In genomic region chr11:87454035-87454690, GRCm38 (mm10) we compare ENCODE assay signal across 16 mouse cellular contexts. TPM values are rescaled to one million over a fixed set of nuclear protein-coding genes. Genes with fewer than 3 reads are reported as not detected.
DNase-seq lines count a peak whose midpoint lies in the region; ATAC-seq and TF ChIP-seq lines count a peak whose summit lies in the region.
"Had no signal": no experiment of that assay in that cellular context is flagged by ENCODE, and none has a peak within 500 bp of the region (broad histone marks: within the 10 kb centered on the region; RNA-seq: fewer than 3 reads in every experiment).

No protein-coding gene starts in this region.

- no peaks in the 10 kb centered on the region for H3K79me2 ChIP-seq in MEL (ENCODE audit: control insufficient read depth, insufficient read depth, low read length, poor library complexity)

- no peak overlapping the region for H3K27ac ChIP-seq in liver, embryonic 11.5 days (ENCODE audit: low read depth, low read length)
- peak overlapping the region; percentile 72 for H3K27ac ChIP-seq in MEL (ENCODE audit: control insufficient read depth, low read depth, low read length)
- H3K27ac ChIP-seq in limb, embryonic 11.5 days (replicated peaks; ENCODE audit: low read depth, low read length) = peak overlapping the region; percentile 14; the same call in 1 of the 2 replicates
- H3K27ac ChIP-seq: embryonic facial prominence, embryonic 15.5 days; layer of hippocampus, adult 2 months; midbrain, embryonic 12.5 days had no signal

- peak overlapping the region; percentile 29; the same call in 1 of the 2 replicates for H3K4me2 ChIP-seq in liver, embryonic 11.5 days
- no peak overlapping the region for H3K4me2 ChIP-seq in limb, embryonic 11.5 days (ENCODE audit: low read depth, severe bottlenecking)
- H3K4me2 ChIP-seq: embryonic facial prominence, embryonic 15.5 days; midbrain, embryonic 12.5 days had no signal

- TF ChIP-seq EP300 in MEL (IDR thresholded peaks at IDR 0.05; ENCODE audit: low read depth in 1 of 2, low read length in 2 of 2) = peak in 1 of 2 experiments; percentile 45; a peak in 1 of 4 replicates

- no peak for TF ChIP-seq CTCF in MEL (IDR thresholded peaks at IDR 0.05 in 2 of 3, conservative IDR thresholded peaks at IDR 0.05 in 1 of 3; ENCODE audit: control insufficient read depth in 1 of 3, insufficient read depth in 1 of 3, low read depth in 2 of 3, low read length in 3 of 3, poor library complexity in 1 of 3, severe bottlenecking in 1 of 3)

- H3K27me3 ChIP-seq in liver, embryonic 11.5 days (replicated peaks; ENCODE audit: control insufficient read depth, insufficient read depth, low read length) = no peaks in the 10 kb centered on the region
- no peaks in the 10 kb centered on the region for H3K27me3 ChIP-seq in MEL (ENCODE audit: control insufficient read depth in 1 of 2, insufficient read depth in 2 of 2, low read length in 2 of 2)
- H3K27me3 ChIP-seq in limb, embryonic 11.5 days (ENCODE audit: control insufficient read depth, insufficient read depth, low read length) = no peaks in the 10 kb centered on the region
- H3K27me3 ChIP-seq: embryonic facial prominence, embryonic 15.5 days; limb, embryonic 12.5 days; midbrain, embryonic 12.5 days had no signal

- H3K36me3 ChIP-seq in liver, embryonic 11.5 days (ENCODE audit: control insufficient read depth, insufficient read depth, low read length) = no peaks in the 10 kb centered on the region
- peaks cover 0 to 13% of the 10 kb centered on the region in 2 experiments; a peak in 2 of 4 replicates for H3K36me3 ChIP-seq in MEL (ENCODE audit: control insufficient read depth in 1 of 2, insufficient read depth in 2 of 2, low read length in 2 of 2)
- H3K36me3 ChIP-seq in limb, embryonic 11.5 days (ENCODE audit: control insufficient read depth, insufficient read depth, low read length) = no peaks in the 10 kb centered on the region
- H3K36me3 ChIP-seq: embryonic facial prominence, embryonic 15.5 days; limb, embryonic 12.5 days; midbrain, embryonic 12.5 days had no signal

- peaks cover 11% of the 10 kb centered on the region for H3K4me1 ChIP-seq in liver, embryonic 11.5 days (replicated peaks; ENCODE audit: control insufficient read depth, insufficient read depth, low read length)
- H3K4me1 ChIP-seq in MEL (ENCODE audit: control insufficient read depth in 1 of 2, insufficient read depth in 2 of 2, low read length in 2 of 2) = peaks cover 6 to 13% of the 10 kb centered on the region in 2 experiments
- 0 out of 2 replicates have a peak, but pooled peaks cover 3% of the 10 kb centered on the region for H3K4me1 ChIP-seq in limb, embryonic 11.5 days (ENCODE audit: control insufficient read depth, insufficient read depth, low read length)
- H3K4me1 ChIP-seq: embryonic facial prominence, embryonic 15.5 days had no signal

- TF ChIP-seq RAD21 in MEL (IDR thresholded peaks at IDR 0.05; ENCODE audit: low read depth, low read length) = no peak

- peak overlapping the region; percentile 40; the same call in 1 of the 2 replicates for H3K9ac ChIP-seq in liver, embryonic 11.5 days (ENCODE audit: low read depth, low read length)
- peak overlapping the region; percentile 64 for H3K9ac ChIP-seq in MEL (ENCODE audit: control insufficient read depth, low read depth, low read length, poor library complexity, severe bottlenecking)
- H3K9ac ChIP-seq in limb, embryonic 11.5 days (ENCODE audit: low read length) = 0 out of 2 replicates have a peak overlapping the region, but pooled peaks have one; percentile 5
- H3K9ac ChIP-seq: embryonic facial prominence, embryonic 15.5 days; limb, embryonic 12.5 days; midbrain, embryonic 12.5 days had no signal

- DNase-seq in liver, embryonic 11.5 days (ENCODE audit: low spot score) = no peak
- DNase-seq in liver = no peak
- peak; percentile 49 for DNase-seq in MEL (ENCODE audit: low read depth, low spot score)
- no peak for DNase-seq in limb, embryonic 11.5 days (ENCODE audit: low spot score)
- DNase-seq in embryo, embryonic 10 days (ENCODE audit: low spot score) = no peak
- DNase-seq in spleen, postnatal 14 days (ENCODE audit: low spot score in 2 of 2) = no peak
- DNase-seq: adrenal gland, postnatal 36 days; cerebellum, adult 8-10 months; gastrocnemius, postnatal 10 days; lung, adult 2 months; right cerebral cortex, postnatal 25 days had no signal

- no peak overlapping the region for H3K4me3 ChIP-seq in liver, embryonic 11.5 days (ENCODE audit: low read depth, low read length)
- no peak overlapping the region for H3K4me3 ChIP-seq in MEL (ENCODE audit: control insufficient read depth in 1 of 2, insufficient read depth in 1 of 2, low read depth in 2 of 2, low read length in 2 of 2)
- no peak overlapping the region for H3K4me3 ChIP-seq in limb, embryonic 11.5 days (ENCODE audit: low read depth, low read length)
- H3K4me3 ChIP-seq: embryonic facial prominence, embryonic 15.5 days; layer of hippocampus, adult 2 months; limb, embryonic 12.5 days; midbrain, embryonic 12.5 days had no signal

- H3K9me3 ChIP-seq in liver, embryonic 11.5 days (ENCODE audit: control insufficient read depth, low read length) = no peaks in the 10 kb centered on the region
- no peaks in the 10 kb centered on the region for H3K9me3 ChIP-seq in MEL (replicated peaks; ENCODE audit: insufficient read depth, low read length)
- H3K9me3 ChIP-seq in limb, embryonic 11.5 days (ENCODE audit: control insufficient read depth, low read length) = no peaks in the 10 kb centered on the region
- H3K9me3 ChIP-seq: embryonic facial prominence, embryonic 15.5 days; limb, embryonic 12.5 days; midbrain, embryonic 12.5 days had no signal

- 84% methylated on average over 2 of the region's 2 CpGs for WGBS in liver, embryonic 11.5 days
- WGBS in limb, embryonic 11.5 days = 87% methylated on average over 2 of the region's 2 CpGs

- no peak for ATAC-seq in liver, embryonic 11.5 days (replicated peaks; ENCODE audit: low FRiP score)
- no peak for ATAC-seq in limb, embryonic 11.5 days (ENCODE audit: insufficient number of reproducible peaks, low FRiP score, low TSS enrichment, low read depth)
- no peak for ATAC-seq in megakaryocyte, adult 5-6 weeks (ENCODE audit: poor library complexity, severe bottlenecking)

- no peak for TF ChIP-seq POLR2A in MEL (IDR thresholded peaks at IDR 0.05; ENCODE audit: control insufficient read depth in 1 of 2, insufficient read depth in 1 of 2, low read depth in 1 of 2, low read length in 2 of 2, poor library complexity in 1 of 2)

TF ChIP-seq in MEL, 35 proteins besides CTCF, POLR2A, EP300 and RAD21:
- no peak for TF ChIP-seq GATA1 (IDR thresholded peaks at IDR 0.05; ENCODE audit: low read depth, low read length)
- TF ChIP-seq SIN3A (IDR thresholded peaks at IDR 0.05; ENCODE audit: low read length) = peak; percentile 17
- TF ChIP-seq RCOR1 (IDR thresholded peaks at IDR 0.05; ENCODE audit: low read depth, low read length) = 0 out of 2 replicates have a peak, but pooled peaks have one; percentile 3
- TF ChIP-seq ETS1 (IDR thresholded peaks at IDR 0.05; ENCODE audit: low read depth, low read length) = no peak
- TF ChIP-seq TBP (IDR thresholded peaks at IDR 0.05; ENCODE audit: low read depth, low read length) = peak; percentile 92
- TF ChIP-seq POLR2AphosphoS2 (IDR thresholded peaks at IDR 0.05; ENCODE audit: low read length) = no peak
TF ChIP-seq in MEL: peak in this region for 3.

RNA-seq across cellular contexts. Expression of gene Tex14, which starts 49.3 kb away (rescaled TPM):
- polyA plus RNA-seq in liver, embryonic 11.5 days (2014; fragmentation: Nextera tagmentation; extraction: Ambion mirVana) = 0.32 and 0.48 TPM in 2 replicates
- 0.23 and 0.42 TPM in 2 replicates for total RNA-seq in MEL (2012; rRNA removed)
- polyA plus RNA-seq in MEL (2012; ENCODE audit: insufficient read depth in 1 of 2, insufficient read length in 2 of 2, low read depth in 1 of 2, low replicate concordance in 2 of 2, missing spikeins in 1 of 2) = under 1 TPM in 1 of 2 experiments, not detected in 1; 0.42 TPM
- polyA plus RNA-seq in limb, embryonic 11.5 days (2014; fragmentation: Nextera tagmentation; extraction: Ambion mirVana) = 0.13 and 0.60 TPM in 2 replicates
- total RNA-seq in megakaryocyte, adult 5-6 weeks (2015) = 0.13 and 0.43 TPM in 2 replicates
- 0.15 and 1.1 TPM in 2 replicates for total RNA-seq in megakaryocyte, adult 5-6 weeks (2017)

RNA-seq across cellular contexts. Expression of gene Rad51c, which starts 49.4 kb away (rescaled TPM):
- 5.0 and 5.5 TPM in 2 replicates for polyA plus RNA-seq in liver, embryonic 11.5 days (2014; fragmentation: Nextera tagmentation; extraction: Ambion mirVana)
- 1.5 and 2.5 TPM in 2 replicates for total RNA-seq in MEL (2012; rRNA removed)
- 1 to 10 TPM in 1 of 2 experiments, not detected in 1; 1.9 TPM for polyA plus RNA-seq in MEL (2012; ENCODE audit: insufficient read depth in 1 of 2, insufficient read length in 2 of 2, low read depth in 1 of 2, low replicate concordance in 2 of 2, missing spikeins in 1 of 2)
- polyA plus RNA-seq in limb, embryonic 11.5 days (2014; fragmentation: Nextera tagmentation; extraction: Ambion mirVana) = 14.3 and 14.5 TPM in 2 replicates
- 4.6 and 4.8 TPM in 2 replicates for total RNA-seq in megakaryocyte, adult 5-6 weeks (2015)
- 5.2 and 5.7 TPM in 2 replicates for total RNA-seq in megakaryocyte, adult 5-6 weeks (2017)

Comparison
In these comparisons a context has a peak if more than half of its experiments do, and no peak if none do; other contexts are left out.
1. H3K9ac ChIP-seq: peak in every context shown above with its lines; median percentile 64 in MEL; 40 in liver, embryonic 11.5 days; 5 in limb, embryonic 11.5 days.